Mouse (Mus musculus): Measurements from ENCODE around the gene Mad1l1.

Gene Mad1l1

DNA sequence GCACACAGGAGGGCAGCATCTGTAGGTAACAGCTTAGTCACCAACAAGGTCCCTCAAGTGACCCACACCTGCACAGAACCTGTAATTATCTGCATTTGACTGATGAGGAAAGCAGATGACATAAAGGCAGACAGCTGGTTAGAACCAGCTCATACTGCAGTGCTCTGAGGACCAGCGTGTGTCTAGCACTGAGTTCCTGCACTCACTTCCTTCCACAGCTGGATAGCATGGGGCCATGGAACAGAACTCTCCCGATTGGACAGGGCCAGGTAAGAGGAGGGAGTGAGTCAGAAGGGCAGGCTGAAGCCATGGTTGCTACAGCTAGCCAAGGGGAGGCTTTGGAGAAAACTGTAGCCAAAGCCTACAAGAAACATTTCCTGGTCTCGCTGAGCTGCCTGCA is 259.0 kb downstream of the Mad1l1 start:
- DNase-seq (ENCODE audit: extremely low spot score), result no peak

- no peak for DNase-seq (ENCODE audit: extremely low spot score)
Measured at GRCm38 (mm10) chr5:140061296-140061879, 260.0 kb downstream of the Mad1l1 start.

- DNase-seq (ENCODE audit: extremely low spot score), result no peak
Measured at GRCm38 (mm10) chr5:140056291-140056690, 265.1 kb downstream of the Mad1l1 start.

- peak; percentile 30 for DNase-seq (ENCODE audit: extremely low spot score)
Measured at GRCm38 (mm10) chr5:140055431-140055830, 265.9 kb downstream of the Mad1l1 start.

GRCm38 (mm10) chr5:140053626-140054025 is 267.7 kb downstream of the Mad1l1 start:
- no peak for DNase-seq (ENCODE audit: extremely low spot score)

DNA sequence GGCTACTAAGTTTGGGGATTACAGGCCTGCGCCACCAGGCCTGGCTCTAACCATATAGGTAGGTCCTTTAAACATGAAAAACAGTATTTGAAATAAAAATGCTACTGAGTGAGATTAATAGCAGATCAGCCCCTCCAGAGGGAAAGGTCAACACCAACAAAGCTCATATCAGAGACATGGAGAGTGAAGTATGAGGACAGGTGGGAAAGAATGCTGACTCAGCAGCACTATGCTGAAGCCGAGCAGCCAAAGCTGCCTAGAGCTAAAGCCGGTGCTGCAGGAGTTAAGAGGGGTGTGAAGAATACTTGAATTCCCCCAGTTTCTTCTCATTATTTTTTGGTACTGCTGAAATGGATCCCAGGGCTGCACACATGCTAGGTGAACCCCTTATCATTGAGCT is 268.9 kb downstream of the Mad1l1 start:
- DNase-seq (ENCODE audit: extremely low spot score), result no peak

DNA sequence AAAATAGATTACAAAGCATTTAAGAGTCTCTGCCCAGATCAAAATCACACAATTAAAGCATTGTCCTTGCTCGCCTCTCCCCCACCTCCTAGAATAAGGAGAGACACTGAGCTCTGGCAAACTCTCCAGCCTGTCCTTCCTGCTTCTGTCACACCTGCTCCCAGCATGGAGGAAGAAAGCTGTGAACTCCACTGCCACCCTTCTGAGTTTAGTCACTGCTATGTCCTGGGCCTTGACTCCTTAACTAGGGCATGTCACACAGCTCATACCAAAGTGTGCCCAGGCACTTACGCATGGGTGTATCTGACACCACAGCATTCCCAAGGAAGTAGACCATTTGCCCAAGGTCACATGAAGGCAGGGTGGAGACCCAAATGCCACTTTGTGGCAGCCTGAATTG is 275.9 kb downstream of the Mad1l1 start:
- no peak for DNase-seq (ENCODE audit: extremely low spot score)

- no peak for DNase-seq (ENCODE audit: extremely low spot score)
Measured at GRCm38 (mm10) chr5:140043002-140043401, 278.4 kb downstream of the Mad1l1 start.

DNA sequence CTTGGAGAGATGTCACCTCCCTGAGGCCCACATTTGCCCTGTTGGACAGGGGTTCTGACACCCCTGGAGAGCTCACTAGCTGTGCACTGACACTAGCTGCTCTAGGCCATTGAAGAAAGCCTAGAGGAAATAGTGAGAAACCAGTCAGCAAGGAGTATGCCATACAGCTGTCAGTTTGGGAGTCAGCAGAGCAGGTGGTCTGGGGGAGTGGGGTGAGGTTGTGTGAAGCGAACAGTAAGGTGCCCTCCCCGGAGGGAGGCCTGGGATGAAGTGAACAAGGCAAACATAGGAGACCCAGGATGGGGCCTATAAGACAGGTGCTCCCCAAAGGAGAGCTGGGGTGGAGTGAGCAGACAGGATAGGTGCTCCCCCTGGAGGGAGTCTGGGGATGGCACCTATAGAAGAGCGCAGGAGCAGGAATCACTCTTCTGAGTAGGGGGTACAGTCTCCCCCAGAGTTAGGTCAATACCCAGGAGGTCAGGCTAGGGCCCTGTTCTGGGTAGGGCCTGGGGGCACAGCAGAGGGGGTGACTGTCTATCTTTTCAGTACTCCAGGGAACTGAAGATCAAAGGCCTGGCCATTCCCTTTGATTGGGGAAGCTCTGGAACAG is 279.2 kb downstream of the Mad1l1 start:
- DNase-seq (ENCODE audit: extremely low spot score), result no peak

DNA sequence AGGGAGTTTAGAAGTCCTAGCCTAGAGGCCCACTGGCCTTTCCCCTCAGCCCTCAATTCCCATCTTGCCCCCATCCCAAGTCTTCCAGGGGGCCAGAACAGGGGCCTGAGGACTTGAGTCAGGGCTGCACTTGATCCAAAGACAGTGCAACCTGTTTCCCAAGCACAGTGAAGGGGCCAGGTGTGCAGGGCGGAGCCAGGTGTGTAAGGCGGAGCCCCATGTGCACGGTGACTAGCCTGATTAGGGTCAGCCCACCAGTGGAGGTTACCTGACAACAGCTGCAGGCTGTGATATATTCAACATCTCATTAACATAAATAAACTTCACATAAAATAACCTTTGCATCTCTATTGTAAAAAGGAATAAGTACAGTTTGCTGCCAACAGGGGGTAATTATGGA is 280.3 kb downstream of the Mad1l1 start:
- no peak for DNase-seq (ENCODE audit: extremely low spot score)

GRCm38 (mm10) chr5:140037587-140038233 is 283.6 kb downstream of the Mad1l1 start:
- DNase-seq (ENCODE audit: extremely low spot score), result no peak

GRCm38 (mm10) chr5:140035641-140036040 is 285.7 kb downstream of the Mad1l1 start:
- DNase-seq (ENCODE audit: extremely low spot score), result no peak

GRCm38 (mm10) chr5:140035025-140035330 is 286.4 kb downstream of the Mad1l1 start:
- DNase-seq (ENCODE audit: extremely low spot score), result no peak

DNA sequence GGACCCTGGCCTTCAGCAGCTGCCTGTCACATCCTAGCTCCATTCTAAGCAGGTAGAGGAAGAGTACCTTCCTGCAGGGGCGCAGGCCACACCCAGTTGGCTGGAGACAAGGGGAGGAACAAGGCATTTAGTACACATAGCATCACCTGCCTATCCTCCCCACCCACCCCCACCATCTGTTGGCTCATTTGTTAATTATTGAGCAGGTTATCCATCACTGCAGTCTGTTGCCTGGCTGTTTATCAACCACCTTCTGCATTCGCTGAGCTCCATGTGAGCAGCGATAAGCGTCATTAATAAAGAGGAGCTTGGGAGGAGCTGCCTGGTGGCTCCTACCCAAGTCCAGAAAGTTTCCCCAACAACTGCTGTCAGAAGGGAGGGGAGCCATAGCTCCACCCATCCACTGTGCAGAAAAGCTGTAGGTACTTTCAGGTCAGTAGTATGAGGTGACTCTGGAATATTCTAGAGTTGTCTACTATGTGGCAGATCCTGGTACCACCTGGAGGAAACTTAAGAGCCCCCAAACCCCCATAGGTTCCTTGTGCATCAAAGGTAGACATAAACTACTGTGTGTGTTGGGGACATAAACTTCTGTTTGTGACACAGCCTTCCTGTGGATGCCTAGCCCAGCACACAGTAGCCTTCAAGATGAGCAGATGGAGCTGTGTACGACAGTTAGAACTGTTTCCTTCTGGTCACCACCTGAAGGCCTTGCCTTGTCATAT is 286.9 kb downstream of the Mad1l1 start:
- no peak for DNase-seq (ENCODE audit: extremely low spot score)

DNA sequence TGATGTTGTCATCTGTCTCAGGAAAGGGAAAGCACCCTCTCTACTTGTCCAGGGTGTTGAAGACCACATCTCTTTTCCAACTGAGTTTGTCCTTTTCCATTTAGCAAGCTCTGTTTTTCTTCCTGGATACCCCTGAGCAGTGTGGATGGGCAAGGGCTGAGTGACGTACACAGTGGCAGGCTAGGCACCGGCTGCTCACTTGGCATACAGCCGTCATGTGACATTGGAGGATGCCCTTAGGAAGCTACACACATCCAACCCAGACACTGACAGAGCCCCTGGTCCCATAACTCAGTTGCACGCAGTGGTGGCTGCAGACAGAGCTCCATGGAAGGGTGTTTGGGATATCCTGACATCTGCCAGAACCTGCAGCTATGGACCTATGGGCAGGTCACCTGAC is 295.0 kb downstream of the Mad1l1 start:
- DNase-seq (ENCODE audit: extremely low spot score), result no peak

GRCm38 (mm10) chr5:140025301-140025700 is 296.1 kb downstream of the Mad1l1 start:
- DNase-seq (ENCODE audit: extremely low spot score), result no peak

DNA sequence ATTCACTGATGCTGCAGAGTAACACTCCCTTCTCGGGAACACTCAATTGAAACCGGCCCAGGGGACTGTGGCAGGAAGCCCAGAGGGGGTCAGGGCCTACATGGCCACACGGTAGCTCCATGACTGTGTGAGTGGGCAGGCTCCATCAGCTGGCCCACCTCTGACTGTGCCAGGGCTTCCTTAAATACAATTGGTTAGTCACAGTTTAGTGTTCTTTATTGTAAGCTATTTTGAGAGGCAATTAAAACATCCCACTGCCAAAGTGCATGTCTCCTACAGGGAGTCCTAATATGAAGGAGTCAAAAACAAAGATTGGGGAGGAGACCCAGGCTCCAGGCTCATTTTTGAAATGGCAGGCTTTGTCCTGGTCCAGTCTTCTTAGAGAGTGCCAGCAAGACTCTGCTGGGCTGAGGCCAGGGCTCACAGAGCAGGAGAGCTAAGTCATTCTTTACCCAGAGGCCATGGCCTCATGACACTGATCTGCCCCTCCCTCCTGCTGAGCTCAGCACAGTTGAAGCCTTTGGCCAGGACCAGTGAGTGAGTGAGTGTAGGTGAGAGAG is 297.3 kb downstream of the Mad1l1 start:
- DNase-seq (ENCODE audit: extremely low spot score), result no peak

DNA sequence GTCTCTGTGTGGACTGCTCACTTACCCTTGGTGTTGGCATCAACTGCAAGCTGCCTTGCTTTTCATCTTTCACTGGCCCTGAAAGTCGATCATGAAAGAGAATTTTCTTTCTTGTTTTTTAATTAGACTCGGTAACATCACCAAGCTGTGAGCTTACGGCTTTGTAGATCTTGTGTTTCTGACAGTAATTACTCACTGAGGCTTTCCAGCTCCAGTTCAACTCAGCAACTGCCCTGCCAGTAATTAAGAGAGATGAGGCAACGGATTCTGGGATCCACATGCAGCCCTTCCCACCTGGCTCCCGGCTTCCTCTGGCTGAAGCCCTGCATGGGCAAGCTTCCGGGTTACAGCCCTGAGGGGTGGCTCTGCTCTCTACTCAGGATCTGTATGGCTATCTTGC is 298.5 kb downstream of the Mad1l1 start:
- no peak for DNase-seq (ENCODE audit: extremely low spot score)

DNA sequence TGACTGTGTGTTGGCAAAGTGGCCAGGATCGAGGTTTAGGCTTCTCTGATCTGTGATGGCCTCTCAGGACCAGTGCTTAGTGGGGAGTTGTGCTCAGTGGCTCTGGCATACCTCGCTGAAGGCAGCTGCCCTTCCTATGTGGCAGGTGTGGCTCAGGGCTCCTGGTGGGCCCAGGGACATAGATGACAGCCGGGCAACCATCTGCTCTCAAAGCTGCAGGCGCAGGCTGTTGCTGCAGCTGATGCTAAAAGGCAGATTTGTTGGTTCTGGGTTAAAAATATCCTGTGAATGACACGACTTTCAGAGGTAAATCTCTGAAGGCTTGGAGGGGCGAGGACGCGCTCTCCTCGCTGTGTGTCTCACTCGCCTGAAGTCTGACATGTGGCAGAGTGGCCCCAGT is 299.6 kb downstream of the Mad1l1 start:
- no peak for DNase-seq (ENCODE audit: extremely low spot score)

DNA sequence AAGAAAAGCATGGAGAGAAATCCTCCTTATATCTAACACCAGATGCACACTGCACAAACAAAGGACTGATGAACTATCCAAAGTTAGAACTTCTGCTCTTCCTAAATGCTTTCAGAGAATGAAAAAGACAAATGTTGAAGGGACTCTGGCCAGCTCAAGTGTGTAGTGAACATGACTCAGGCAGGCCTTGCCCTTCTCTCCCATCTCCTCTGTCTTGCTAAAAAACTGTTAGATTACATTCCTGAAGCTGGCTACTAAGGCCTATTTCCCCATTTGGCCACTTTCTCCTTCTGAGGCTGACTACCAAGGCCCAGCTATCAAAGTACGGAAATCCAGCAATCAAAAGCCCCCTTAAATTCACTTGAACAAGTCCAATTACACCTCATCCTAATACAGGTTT is 301.7 kb downstream of the Mad1l1 start:
- no peak for DNase-seq (ENCODE audit: extremely low spot score)

DNA sequence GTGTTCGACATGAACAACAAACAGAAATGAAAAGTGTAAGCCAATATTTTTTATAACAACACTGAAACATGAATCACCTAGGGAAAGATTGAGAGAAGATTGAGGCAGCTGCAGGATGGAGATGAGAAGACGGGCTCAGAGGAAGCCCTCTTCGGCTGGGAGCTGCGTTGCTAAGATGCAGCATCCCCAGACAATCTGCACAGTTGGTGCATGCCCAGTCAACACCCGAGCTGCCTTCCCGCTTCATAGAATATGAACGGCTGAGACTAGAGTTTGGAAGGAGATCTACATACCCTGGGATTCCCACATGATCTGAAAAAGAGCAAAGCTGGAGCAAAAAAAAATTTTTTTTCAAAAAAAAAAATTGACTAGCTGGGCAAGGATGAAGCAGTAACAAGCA is 302.6 kb downstream of the Mad1l1 start:
- no peak for DNase-seq (ENCODE audit: extremely low spot score)

- no peak for DNase-seq (ENCODE audit: extremely low spot score)
Measured at GRCm38 (mm10) chr5:140016896-140017295, 304.5 kb downstream of the Mad1l1 start.

- DNase-seq (ENCODE audit: extremely low spot score), result no peak
Measured at GRCm38 (mm10) chr5:140013652-140014051, 307.7 kb downstream of the Mad1l1 start.
